Mouse (Mus musculus) bone marrow, adult 2 months (tissue): Measurements from ENCODE around the gene Lingo4.

Source experiments
- CTCF ChIP-seq: fragments of 200-500 bp; IDR thresholded peaks from 2 replicates; pipeline ENCODE4 v1.5.1; 2011; ENCODE audit warnings: low read length, control low read depth; ENCODE audit not compliant: control insufficient read depth, insufficient read depth
- POLR2A ChIP-seq: fragments of 200-500 bp; IDR thresholded peaks from 2 replicates; pipeline ENCODE4 v1.6.1; 2011; ENCODE audit warnings: low read depth, mild to moderate bottlenecking, control low read depth, low read length, borderline replicate concordance; ENCODE audit not compliant: control insufficient read depth

- TF ChIP-seq POLR2A (no peak), CTCF (no peak)
Observed at GRCm38 (mm10) chr3:94399663-94400310, 1.5 kb downstream of the Lingo4 start.
